Comparison of ENCODE assay signal across 23 mouse cellular contexts in the genomic region with DNA sequence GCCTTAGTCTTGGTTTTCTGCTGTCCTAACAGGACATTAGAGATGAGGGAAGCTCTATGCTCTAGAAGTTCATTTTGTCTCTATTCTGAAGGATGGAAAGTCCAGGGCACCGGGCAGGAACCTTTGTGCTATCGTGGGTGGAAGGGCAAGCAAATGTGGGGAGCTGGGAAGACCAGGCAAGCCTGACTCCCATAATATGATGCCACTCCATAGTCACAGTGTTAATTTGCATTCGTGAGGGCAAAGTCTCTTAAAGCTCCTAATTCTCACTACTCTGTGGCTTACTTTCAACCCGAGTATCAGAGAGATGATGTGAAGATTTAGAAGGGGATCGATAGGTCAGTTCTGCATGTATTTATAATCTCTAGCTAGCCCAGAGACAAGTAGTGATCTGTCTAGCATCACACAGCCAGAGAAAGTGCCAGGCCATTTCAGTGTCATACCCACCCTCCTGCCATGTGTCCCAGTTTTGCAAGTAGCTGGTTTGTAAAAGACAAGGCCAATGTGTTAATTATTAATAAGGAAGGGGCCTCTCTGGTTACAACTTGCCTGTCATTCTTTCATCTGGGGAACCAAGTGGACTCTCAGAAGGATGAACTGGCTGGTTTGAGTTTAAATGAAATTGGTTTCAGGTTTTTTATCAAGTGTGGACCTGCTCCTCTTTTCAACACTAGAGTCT. TPM values are rescaled to one million over a fixed set of nuclear protein-coding genes. Genes with fewer than 3 reads are reported as not detected.
DNase-seq lines count a peak whose midpoint lies in the region; ATAC-seq and TF ChIP-seq lines count a peak whose summit lies in the region.
"Had no signal": no experiment of that assay in that cellular context is flagged by ENCODE, and none has a peak within 500 bp of the region (broad histone marks: within the 10 kb centered on the region; RNA-seq: fewer than 3 reads in every experiment).

No protein-coding gene starts in this region.

- H3K9me3 ChIP-seq in liver, embryonic 12.5 days (replicated peaks) = no peaks in the 10 kb centered on the region
- no peaks in the 10 kb centered on the region for H3K9me3 ChIP-seq in midbrain, postnatal 0 days (ENCODE audit: low read length)
- H3K9me3 ChIP-seq: embryonic facial prominence, embryonic 10.5 days; forebrain, embryonic 15.5 days; G1E; heart, embryonic 13.5 days; hindbrain, embryonic 15.5 days had no signal

- no peak overlapping the region for H3K4me3 ChIP-seq in liver, adult 2 months (ENCODE audit: insufficient read depth, low read depth, low read length)
- H3K4me3 ChIP-seq in liver, embryonic 12.5 days = no peak overlapping the region
- H3K4me3 ChIP-seq in small intestine, adult 2 months (ENCODE audit: low read depth, low read length) = no peak overlapping the region
- H3K4me3 ChIP-seq in midbrain, postnatal 0 days (ENCODE audit: low read depth, low read length) = no peak overlapping the region
- H3K4me3 ChIP-seq in thymus, adult 2 months (ENCODE audit: control insufficient read depth, insufficient read depth, low read length) = no peak overlapping the region
- H3K4me3 ChIP-seq: embryonic facial prominence, embryonic 10.5 days; forebrain, embryonic 15.5 days; heart, embryonic 13.5 days; hindbrain, embryonic 15.5 days had no signal

- peaks cover 23% of the 10 kb centered on the region for H3K4me1 ChIP-seq in liver, adult 2 months (ENCODE audit: control insufficient read depth, insufficient read depth, low read length)
- H3K4me1 ChIP-seq in liver, embryonic 12.5 days = peaks cover 8% of the 10 kb centered on the region
- peaks cover 28% of the 10 kb centered on the region for H3K4me1 ChIP-seq in small intestine, adult 2 months (ENCODE audit: control insufficient read depth, insufficient read depth, insufficient read length, low read length)
- H3K4me1 ChIP-seq in midbrain, postnatal 0 days (ENCODE audit: insufficient read depth, low read length) = no peaks in the 10 kb centered on the region
- no peaks in the 10 kb centered on the region for H3K4me1 ChIP-seq in thymus, adult 2 months (replicated peaks; ENCODE audit: control insufficient read depth, insufficient read depth, low read length)
- H3K4me1 ChIP-seq: embryonic facial prominence, embryonic 10.5 days; forebrain, embryonic 15.5 days; hindbrain, embryonic 15.5 days had no signal

- no peak overlapping the region for H3K4me2 ChIP-seq in liver, embryonic 12.5 days
- H3K4me2 ChIP-seq in midbrain, postnatal 0 days (ENCODE audit: low read depth, low read length, poor library complexity, severe bottlenecking) = no peak overlapping the region
- H3K4me2 ChIP-seq: forebrain, embryonic 15.5 days; heart, embryonic 13.5 days; hindbrain, embryonic 15.5 days had no signal

- no peaks in the 10 kb centered on the region for H3K27me3 ChIP-seq in liver, adult 2 months (ENCODE audit: control insufficient read depth, insufficient read depth, low read length)
- no peaks in the 10 kb centered on the region for H3K27me3 ChIP-seq in liver, embryonic 12.5 days (replicated peaks)
- no peaks in the 10 kb centered on the region for H3K27me3 ChIP-seq in small intestine, adult 2 months (ENCODE audit: control insufficient read depth, insufficient read depth, low read length)
- H3K27me3 ChIP-seq in midbrain, postnatal 0 days (ENCODE audit: insufficient read depth, low read length) = no peaks in the 10 kb centered on the region
- no peaks in the 10 kb centered on the region for H3K27me3 ChIP-seq in thymus, adult 2 months (ENCODE audit: control insufficient read depth, insufficient read depth, low read length)
- H3K27me3 ChIP-seq: CH12.LX; forebrain, embryonic 15.5 days; heart, embryonic 13.5 days; hindbrain, embryonic 15.5 days had no signal

- no peak for TF ChIP-seq CTCF in liver, adult 2 months (IDR thresholded peaks at IDR 0.05; ENCODE audit: low read depth, low read length)
- TF ChIP-seq CTCF in small intestine, adult 2 months (IDR thresholded peaks at IDR 0.05; ENCODE audit: extremely low read depth, insufficient read length, insufficient replicate concordance, low read depth, low read length) = no peak
- TF ChIP-seq CTCF in midbrain, postnatal 0 days (IDR thresholded peaks at IDR 0.05) = no peak
- TF ChIP-seq CTCF in thymus, adult 2 months (IDR thresholded peaks at IDR 0.05; ENCODE audit: borderline replicate concordance, control insufficient read depth, extremely low read depth, insufficient read depth, low read length, poor library complexity) = no peak

- no peak overlapping the region for H3K9ac ChIP-seq in liver, adult 2 months (ENCODE audit: low read depth, low read length)
- H3K9ac ChIP-seq in liver, embryonic 12.5 days = no peak overlapping the region
- no peak overlapping the region for H3K9ac ChIP-seq in midbrain, postnatal 0 days (replicated peaks; ENCODE audit: low read length, poor library complexity, severe bottlenecking)
- H3K9ac ChIP-seq: forebrain, embryonic 15.5 days; heart, embryonic 13.5 days; hindbrain, embryonic 15.5 days had no signal

- H3K36me3 ChIP-seq in liver, adult 2 months (ENCODE audit: control insufficient read depth, insufficient read depth, low read length) = peaks cover 47% of the 10 kb centered on the region
- H3K36me3 ChIP-seq in liver, embryonic 12.5 days = peaks cover 94% of the 10 kb centered on the region
- peaks cover 61% of the 10 kb centered on the region for H3K36me3 ChIP-seq in small intestine, adult 2 months (ENCODE audit: control insufficient read depth, insufficient read depth, low read length)
- peaks cover 22% of the 10 kb centered on the region for H3K36me3 ChIP-seq in midbrain, postnatal 0 days (ENCODE audit: insufficient read depth, low read length)
- peaks cover 19% of the 10 kb centered on the region for H3K36me3 ChIP-seq in thymus, adult 2 months (ENCODE audit: control insufficient read depth, insufficient read depth, low read length)

- ATAC-seq in liver, embryonic 12.5 days = no peak
- ATAC-seq in midbrain, postnatal 0 days (ENCODE audit: low FRiP score) = no peak
- ATAC-seq: forebrain, embryonic 15.5 days; midbrain, embryonic 16.5 days had no signal

- DNase-seq in kidney, adult 9 months = peak; percentile 70
- DNase-seq in kidney, postnatal 10 days = no peak
- DNase-seq in liver, adult 2 months (ENCODE audit: extremely low read depth, low read depth, low spot score) = peak; percentile 97
- DNase-seq in liver = no peak
- no peak for DNase-seq in midbrain, postnatal 0 days (ENCODE audit: low spot score)
- no peak for DNase-seq in thymus, adult 2 months
- DNase-seq: adrenal gland, adult 2 months; B cell, adult 2 months; cerebellum, adult 11 months; gastrocnemius, postnatal 25 days; heart, adult 18-20 months; heart, postnatal 4 days; right cerebral cortex, adult 18-20 months had no signal

- no peak for TF ChIP-seq POLR2A in liver, adult 2 months (IDR thresholded peaks at IDR 0.05; ENCODE audit: extremely low read depth, insufficient read depth, low read length)
- no peak for TF ChIP-seq POLR2A in small intestine, adult 2 months (IDR thresholded peaks at IDR 0.05; ENCODE audit: low read depth, low read length)
- TF ChIP-seq POLR2A in thymus, adult 2 months (IDR thresholded peaks at IDR 0.05; ENCODE audit: control insufficient read depth, extremely low read depth, insufficient read depth, low read length, poor library complexity) = no peak

- 32% methylated on average over 5 of the region's 5 CpGs for WGBS in liver, adult 2 months
- WGBS in liver, embryonic 12.5 days (ENCODE audit: insufficient replicate concordance) = 90% methylated on average over 5 of the region's 5 CpGs
- WGBS in small intestine, adult 2 months = 39% methylated on average over 5 of the region's 5 CpGs
- 95% methylated on average over 5 of the region's 5 CpGs for WGBS in midbrain, postnatal 0 days
- 95% methylated on average over 5 of the region's 5 CpGs for WGBS in thymus, adult 2 months

- peak overlapping the region; percentile 78 for H3K27ac ChIP-seq in liver, adult 2 months (replicated peaks; ENCODE audit: insufficient read depth, low read depth, low read length)
- peak overlapping the region; percentile 38; the same call in 1 of the 2 replicates for H3K27ac ChIP-seq in liver, embryonic 12.5 days
- peak overlapping the region; percentile 80 for H3K27ac ChIP-seq in small intestine, adult 2 months (ENCODE audit: insufficient read depth, low read depth, low read length)
- no peak overlapping the region for H3K27ac ChIP-seq in midbrain, postnatal 0 days (ENCODE audit: low read depth, low read length)
- H3K27ac ChIP-seq in thymus, adult 2 months (ENCODE audit: control insufficient read depth, insufficient read depth, low read length) = no peak overlapping the region
- H3K27ac ChIP-seq: embryonic facial prominence, embryonic 10.5 days; forebrain, embryonic 15.5 days; hindbrain, embryonic 15.5 days; macrophage had no signal

- peaks cover 16% of the 10 kb centered on the region for H3K79me2 ChIP-seq in liver, adult 2 months (ENCODE audit: control insufficient read depth, insufficient read depth, low read length)

RNA-seq across cellular contexts. Expression of gene Aco2, which starts 25.6 kb away (rescaled TPM):
- 170 and 187 TPM in 2 replicates for total RNA-seq in liver, adult 2 months (2014; rRNA removed)
- polyA plus RNA-seq in liver, adult 2 months (2012; rRNA removed) = 127 TPM in 2 replicates
- polyA plus RNA-seq in liver, embryonic 12.5 days (2016; fragmentation: Nextera tagmentation; extraction: Ambion mirVana) = 131 and 132 TPM in 2 replicates
- 266 and 416 TPM in 2 replicates for polyA plus RNA-seq in small intestine, adult 2 months (2012; rRNA removed)
- total RNA-seq in midbrain, postnatal 0 days (2014; rRNA removed) = 380 and 412 TPM in 2 replicates
- polyA plus RNA-seq in midbrain, postnatal 0 days (2015; fragmentation: Nextera tagmentation; extraction: Ambion mirVana) = 257 and 279 TPM in 2 replicates
- 342 and 377 TPM in 2 replicates for polyA plus RNA-seq in thymus, adult 2 months (2012; rRNA removed)

RNA-seq across cellular contexts. Expression of gene Phf5a, which starts 26.0 kb away (rescaled TPM):
- 12.3 and 15.6 TPM in 2 replicates for total RNA-seq in liver, adult 2 months (2014; rRNA removed)
- polyA plus RNA-seq in liver, adult 2 months (2012; rRNA removed) = 27.5 and 28.7 TPM in 2 replicates
- 140 and 145 TPM in 2 replicates for polyA plus RNA-seq in liver, embryonic 12.5 days (2016; fragmentation: Nextera tagmentation; extraction: Ambion mirVana)
- polyA plus RNA-seq in small intestine, adult 2 months (2012; rRNA removed) = 22.6 and 47.0 TPM in 2 replicates
- 31.8 and 34.1 TPM in 2 replicates for total RNA-seq in midbrain, postnatal 0 days (2014; rRNA removed)
- polyA plus RNA-seq in midbrain, postnatal 0 days (2015; fragmentation: Nextera tagmentation; extraction: Ambion mirVana) = 107 and 118 TPM in 2 replicates
- polyA plus RNA-seq in thymus, adult 2 months (2012; rRNA removed) = 71.7 and 87.9 TPM in 2 replicates

RNA-seq across cellular contexts. Expression of gene Polr3h, which starts 28.3 kb away (rescaled TPM):
- total RNA-seq in liver, adult 2 months (2014; rRNA removed) = 6.4 and 7.3 TPM in 2 replicates
- 6.8 and 8.3 TPM in 2 replicates for polyA plus RNA-seq in liver, adult 2 months (2012; rRNA removed)
- polyA plus RNA-seq in liver, embryonic 12.5 days (2016; fragmentation: Nextera tagmentation; extraction: Ambion mirVana) = 87.2 and 96.3 TPM in 2 replicates
- 3.7 and 5.2 TPM in 2 replicates for polyA plus RNA-seq in small intestine, adult 2 months (2012; rRNA removed)
- total RNA-seq in midbrain, postnatal 0 days (2014; rRNA removed) = 46.5 and 49.5 TPM in 2 replicates
- 77.0 and 80.3 TPM in 2 replicates for polyA plus RNA-seq in midbrain, postnatal 0 days (2015; fragmentation: Nextera tagmentation; extraction: Ambion mirVana)
- 16.7 and 17.5 TPM in 2 replicates for polyA plus RNA-seq in thymus, adult 2 months (2012; rRNA removed)

RNA-seq across cellular contexts. Expression of gene Csdc2, which starts 38.8 kb away (rescaled TPM):
- total RNA-seq in liver, adult 2 months (2014; rRNA removed) = 0.09 and 0.13 TPM in 2 replicates
- polyA plus RNA-seq in liver, adult 2 months (2012; rRNA removed) = 0.35 and 0.80 TPM in 2 replicates
- 1.8 and 2.5 TPM in 2 replicates for polyA plus RNA-seq in liver, embryonic 12.5 days (2016; fragmentation: Nextera tagmentation; extraction: Ambion mirVana)
- polyA plus RNA-seq in small intestine, adult 2 months (2012; rRNA removed) = 1.3 and 2.4 TPM in 2 replicates
- 172 and 196 TPM in 2 replicates for total RNA-seq in midbrain, postnatal 0 days (2014; rRNA removed)
- 323 and 327 TPM in 2 replicates for polyA plus RNA-seq in midbrain, postnatal 0 days (2015; fragmentation: Nextera tagmentation; extraction: Ambion mirVana)
- polyA plus RNA-seq in thymus, adult 2 months (2012; rRNA removed) = 1.9 and 6.8 TPM in 2 replicates
- total RNA-seq: G1E had no signal
- polyA plus RNA-seq: G1E had no signal

RNA-seq across cellular contexts. Expression of gene Tob2, which starts 39.1 kb away (rescaled TPM):
- total RNA-seq in liver, adult 2 months (2014; rRNA removed) = 15.8 and 25.6 TPM in 2 replicates
- polyA plus RNA-seq in liver, adult 2 months (2012; rRNA removed) = 20.9 and 21.6 TPM in 2 replicates
- 12.8 and 14.5 TPM in 2 replicates for polyA plus RNA-seq in liver, embryonic 12.5 days (2016; fragmentation: Nextera tagmentation; extraction: Ambion mirVana)
- polyA plus RNA-seq in small intestine, adult 2 months (2012; rRNA removed) = 14.7 and 33.2 TPM in 2 replicates
- total RNA-seq in midbrain, postnatal 0 days (2014; rRNA removed) = 10.9 and 15.4 TPM in 2 replicates
- polyA plus RNA-seq in midbrain, postnatal 0 days (2015; fragmentation: Nextera tagmentation; extraction: Ambion mirVana) = 12.2 and 14.2 TPM in 2 replicates
- 64.6 and 76.1 TPM in 2 replicates for polyA plus RNA-seq in thymus, adult 2 months (2012; rRNA removed)

Comparison
In these comparisons a context has a peak if more than half of its experiments do, and no peak if none do; other contexts are left out.
1. DNase-seq: peak in kidney, adult 9 months (single experiment) and liver, adult 2 months (single experiment); none in kidney, postnatal 10 days (single experiment), liver (single experiment), midbrain, postnatal 0 days (single experiment) and thymus, adult 2 months (single experiment).
2. H3K27ac ChIP-seq: peak in liver, adult 2 months (single experiment), liver, embryonic 12.5 days (single experiment) and small intestine, adult 2 months (single experiment); none in midbrain, postnatal 0 days (single experiment) and thymus, adult 2 months (single experiment).